Mouse (Mus musculus) embryonic facial prominence, embryonic 14.5 days (tissue): ENCODE measurements around the gene Doc2a. TPM values are rescaled to one million over a fixed set of nuclear protein-coding genes. Genes with fewer than 3 reads are reported as not detected.

Experiments
- ATAC-seq: fragments of 200-750 bp; cut with Nextera tagmentation; 2 replicates; pipeline ENCODE4 v1.8.0; 2017; ENCODE audit warnings: low read depth, moderate number of reproducible peaks, moderate TSS enrichment
- DNase-seq: peaks from one replicate; pipeline ENCODE4 v3.0.0-alpha.2; 2015; ENCODE audit warnings: low spot score
- H3K27ac ChIP-seq: fragments of 300-500 bp; sonication (generic); replicated peaks from 2 replicates; pipeline ENCODE4 v1.5.1; 2014; ENCODE audit warnings: low read depth, mild to moderate bottlenecking, low read length, moderate library complexity
- H3K27me3 ChIP-seq: fragments of 300-500 bp; sonication (generic); replicated peaks from 2 replicates; pipeline ENCODE4 v1.6.1; 2014; ENCODE audit warnings: low read length; ENCODE audit not compliant: control insufficient read depth, insufficient read depth
- H3K36me3 ChIP-seq: fragments of 300-500 bp; sonication (generic); 2 replicates; pipeline ENCODE4 v1.6.1; 2014; ENCODE audit warnings: low read length, mixed read lengths; ENCODE audit not compliant: control insufficient read depth, insufficient read depth
- H3K4me1 ChIP-seq: fragments of 300-500 bp; sonication (generic); 2 replicates; pipeline ENCODE4 v1.6.1; 2014; ENCODE audit warnings: antibody characterized with exemption, low read length; ENCODE audit not compliant: control insufficient read depth, insufficient read depth
- H3K4me2 ChIP-seq: fragments of 300-500 bp; sonication (generic); 2 replicates; pipeline ENCODE4 v1.6.1; 2014; ENCODE audit warnings: low read depth, mild to moderate bottlenecking, low read length, moderate library complexity, mixed read lengths
- H3K4me3 ChIP-seq: fragments of 300-500 bp; sonication (generic); 2 replicates; pipeline ENCODE4 v1.5.1; 2014; ENCODE audit warnings: low read depth, mild to moderate bottlenecking, low read length
- H3K9ac ChIP-seq: fragments of 300-500 bp; sonication (generic); 2 replicates; pipeline ENCODE4 v1.6.1; 2014; ENCODE audit warnings: low read depth, mild to moderate bottlenecking, low read length, moderate library complexity, mixed read lengths
- H3K9me3 ChIP-seq: fragments of 300-500 bp; sonication (generic); 2 replicates; pipeline ENCODE4 v1.6.1; 2016; ENCODE audit warnings: low read length; ENCODE audit not compliant: control insufficient read depth
- WGBS: fragments of 180-500 bp; shearing (Covaris S2); extraction: QIAGEN DNeasy Blood & Tissue Kit; methylation state at CpG from one replicate; pipeline ENCODE4 v1.1.7; 2014; 5-methylcytosine and 5-hydroxymethylcytosine counted together
- polyA plus RNA-seq: library from polyadenylated mRNA; unstranded; fragments of >200 nt; fragmentation: Nextera tagmentation; extraction: Ambion mirVana; gene quantifications from 2 replicates; pipeline ENCODE4 v1.2.1, GENCODE M21; 2014

Gene Doc2a
- polyA plus RNA-seq, 1 experiment from 2014 or later = 1.7 TPM

DNA sequence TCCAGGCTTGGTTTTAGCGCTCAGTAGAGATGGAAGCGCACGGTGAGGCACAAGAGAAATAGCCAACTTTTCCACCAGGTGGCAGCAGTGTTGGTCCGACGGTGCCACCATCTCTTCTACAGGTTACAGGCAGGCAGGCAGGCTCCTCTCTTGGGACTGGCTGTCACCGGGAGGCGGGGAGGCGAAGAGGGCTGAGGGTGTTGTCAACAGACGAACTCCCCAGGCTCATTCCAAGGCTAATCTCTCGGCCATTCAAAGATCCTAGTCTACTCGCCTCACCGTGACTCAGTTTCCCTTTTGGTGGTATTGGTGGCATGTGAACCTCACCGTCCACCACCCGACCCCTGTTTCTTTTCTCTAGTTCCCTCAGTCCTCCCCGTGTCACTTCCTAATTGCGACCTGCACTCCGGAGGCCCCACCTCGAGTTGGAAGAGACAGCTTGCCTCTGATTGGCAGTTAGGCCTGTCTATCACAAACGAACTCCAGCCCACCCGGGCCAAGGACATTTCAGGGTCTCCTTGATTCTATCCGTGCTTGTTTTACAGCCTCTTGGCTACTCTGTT, 15.1 kb upstream of the Doc2a start:
- peak overlapping the region; percentile 29 for H3K4me3 ChIP-seq

DNA sequence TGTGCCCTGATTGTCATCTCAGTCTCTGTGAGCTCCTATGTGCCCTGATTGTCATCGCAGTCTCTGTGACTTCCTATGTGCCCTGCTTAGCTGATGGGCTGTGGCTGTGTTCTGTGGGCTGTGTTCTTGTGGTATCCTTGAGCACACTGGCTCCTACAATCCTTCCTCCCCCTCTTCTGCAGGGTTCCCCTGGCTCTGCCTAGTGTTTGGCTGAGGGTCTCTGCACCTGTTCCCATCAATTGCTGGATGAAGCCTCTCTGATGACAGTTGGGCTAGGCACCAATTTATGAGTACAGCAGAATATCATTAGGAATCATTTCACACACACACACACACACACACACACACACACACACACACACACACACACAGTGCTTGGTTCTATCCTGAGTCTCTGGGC, 13.9 kb upstream of the Doc2a start:
- Histone ChIP-seq H3K4me1 (no peaks in the 10 kb centered on the region), H3K36me3 (no peaks in the 10 kb centered on the region), H3K9ac (no peak overlapping the region), H3K27ac (no peak overlapping the region), H3K4me2 (no peak overlapping the region), H3K27me3 (no peaks in the 10 kb centered on the region), H3K4me3 (no peak overlapping the region), H3K9me3 (no peaks in the 10 kb centered on the region)
- DNase-seq (no peak), ATAC-seq (no peak)
- 100% methylated on average over 1 of the region's 1 CpGs for WGBS

More for the DNA sequence above, 15.1 kb upstream of the Doc2a start:
- no peaks in the 10 kb centered on the region for H3K27me3 ChIP-seq
- peak; percentile 93 for ATAC-seq
- no peak overlapping the region for H3K27ac ChIP-seq
- H3K4me2 ChIP-seq = peak overlapping the region; percentile 53
- H3K36me3 ChIP-seq = no peaks in the 10 kb centered on the region
- no peaks in the 10 kb centered on the region for H3K4me1 ChIP-seq
- no peak overlapping the region for H3K9ac ChIP-seq
- 1% methylated on average over 21 of the region's 21 CpGs for WGBS
- no peaks in the 10 kb centered on the region for H3K9me3 ChIP-seq
- DNase-seq = peak; percentile 84

DNA sequence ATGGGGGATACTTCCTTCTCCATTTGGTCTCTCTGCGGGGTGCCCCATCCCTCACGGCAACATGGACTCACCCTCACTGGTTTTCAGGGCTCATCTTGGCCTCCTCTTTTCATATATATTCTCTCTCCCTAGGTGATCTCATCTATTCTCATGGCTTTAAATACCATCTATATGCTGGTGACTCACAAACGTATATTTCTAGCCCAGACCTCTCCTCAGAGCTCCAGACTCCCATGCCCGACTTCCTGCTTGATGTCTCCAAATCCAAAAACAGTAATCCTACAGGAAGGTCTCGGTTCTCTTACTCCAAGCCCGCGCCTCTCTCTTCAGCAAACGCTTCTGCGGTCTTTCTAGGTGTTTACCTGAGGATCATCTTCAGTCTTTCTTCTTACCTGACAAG, 3.9 kb upstream of the Doc2a start:
- Histone ChIP-seq H3K9ac (no peak overlapping the region), H3K27ac (no peak overlapping the region), H3K36me3 (no peaks in the 10 kb centered on the region), H3K27me3 (peaks cover 15% of the 10 kb centered on the region), H3K4me1 (peaks cover 3% of the 10 kb centered on the region; the same call in 1 of the 2 replicates), H3K9me3 (no peaks in the 10 kb centered on the region), H3K4me3 (no peak overlapping the region), H3K4me2 (no peak overlapping the region)
- 78% methylated on average over 9 of the region's 9 CpGs for WGBS
- ATAC-seq (no peak), DNase-seq (no peak)

DNA sequence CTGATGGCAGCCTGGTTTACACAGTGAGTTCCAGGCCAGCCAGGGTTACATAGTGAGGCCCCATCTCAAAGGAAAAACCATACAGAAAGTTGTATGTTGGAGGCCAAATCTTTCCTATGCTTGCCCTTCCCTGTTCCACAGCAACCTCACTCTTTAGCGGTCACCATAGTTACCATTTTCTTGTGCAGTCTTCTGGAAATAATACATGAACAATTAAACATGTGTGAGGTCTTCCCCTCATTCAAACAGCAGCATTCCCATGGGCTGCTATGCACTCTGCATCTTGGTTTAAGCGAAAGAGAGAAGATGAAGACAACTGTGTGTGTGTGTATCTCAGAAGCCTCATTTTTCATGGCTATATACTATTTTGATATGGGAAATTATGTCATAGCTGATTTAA, 1.7 kb upstream of the Doc2a start:
- no peak overlapping the region for H3K27ac ChIP-seq
- H3K27me3 ChIP-seq = peaks cover 32% of the 10 kb centered on the region
- 80% methylated on average over 2 of the region's 2 CpGs for WGBS
- H3K36me3 ChIP-seq = no peaks in the 10 kb centered on the region
- H3K9me3 ChIP-seq = no peaks in the 10 kb centered on the region
- no peak overlapping the region for H3K4me3 ChIP-seq
- H3K4me2 ChIP-seq = no peak overlapping the region
- peaks cover 7% of the 10 kb centered on the region; the same call in 1 of the 2 replicates for H3K4me1 ChIP-seq
- DNase-seq = no peak
- ATAC-seq = no peak
- H3K9ac ChIP-seq = no peak overlapping the region

DNA sequence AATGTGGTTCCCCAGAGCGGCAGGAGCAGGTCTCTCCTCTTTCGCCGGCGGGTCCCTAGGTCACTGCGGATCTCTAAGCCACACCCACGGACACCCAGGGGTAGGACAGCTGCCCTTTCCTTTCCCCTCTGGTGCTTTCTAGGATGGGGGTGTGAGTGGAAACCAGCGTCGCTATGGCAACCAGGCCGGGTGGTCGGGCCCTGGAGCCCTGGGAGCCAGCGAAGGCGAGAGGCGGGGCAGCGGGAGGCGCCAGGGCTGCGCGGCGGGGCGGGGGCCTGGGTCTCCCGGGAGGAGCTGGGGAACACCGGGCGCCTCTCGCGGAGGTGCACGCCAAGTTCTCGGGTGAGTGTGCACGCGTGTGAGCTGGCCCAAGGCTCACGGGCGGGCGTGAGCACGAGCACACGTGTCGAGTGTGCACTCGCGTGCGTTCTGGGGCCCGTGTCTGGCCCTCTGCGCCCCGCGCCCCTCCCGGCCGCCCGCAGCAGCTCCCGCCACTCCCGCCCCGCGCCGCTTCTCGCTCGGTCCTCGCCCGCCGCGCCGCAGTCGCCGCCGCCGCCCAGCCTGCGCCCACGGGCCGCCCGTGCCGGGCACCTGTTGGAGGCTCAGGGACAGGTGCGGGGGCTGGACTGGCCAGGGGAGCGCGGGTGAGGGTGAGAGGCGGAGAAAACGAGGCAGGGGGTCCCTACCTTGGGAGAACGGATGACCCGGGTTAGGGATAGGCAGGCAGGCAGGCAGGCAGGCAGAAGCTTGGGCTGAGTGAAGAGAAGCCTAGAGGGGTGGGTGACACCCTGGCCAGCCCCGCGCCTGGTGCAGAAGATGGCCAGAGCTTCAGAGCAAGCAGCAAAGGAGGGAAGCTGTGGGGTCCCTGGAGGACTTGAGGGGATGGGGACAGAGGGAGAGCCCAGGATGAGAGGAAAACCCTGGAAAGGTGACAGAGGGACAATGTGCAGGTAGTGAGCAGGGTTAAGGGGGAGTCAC, 494 bp downstream of the Doc2a start:
- Histone ChIP-seq H3K4me1 (peaks cover 7% of the 10 kb centered on the region; the same call in 1 of the 2 replicates), H3K27me3 (peaks cover 32% of the 10 kb centered on the region), H3K27ac (no peak overlapping the region), H3K9me3 (no peaks in the 10 kb centered on the region), H3K4me2 (peak overlapping the region; percentile 99), H3K9ac (peak overlapping the region; percentile 62), H3K36me3 (peaks cover 12% of the 10 kb centered on the region), H3K4me3 (peak overlapping the region; percentile 57)
- DNase-seq = peak; percentile 54
- peak; percentile 66 for ATAC-seq
- 1% methylated on average over 30 of the region's 74 CpGs for WGBS

DNA sequence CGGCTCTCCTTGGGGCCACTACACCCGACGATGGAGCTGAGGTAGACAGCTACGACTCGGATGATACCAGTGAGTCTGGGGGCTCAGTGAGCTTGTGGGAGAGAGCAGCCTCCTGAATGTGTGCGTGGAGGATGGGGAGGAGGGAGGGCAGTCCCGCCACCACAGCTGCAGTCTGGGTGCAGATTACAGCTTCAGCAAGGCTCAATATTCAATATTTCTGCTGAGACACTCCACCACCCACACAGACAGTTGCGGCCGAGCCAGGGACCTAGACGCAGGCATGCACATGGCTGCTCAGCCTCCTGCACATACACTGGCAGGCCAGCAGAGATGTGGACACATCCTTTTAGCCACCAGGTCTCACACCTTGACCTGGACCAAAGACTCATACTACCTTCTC, 1.6 kb downstream of the Doc2a start:
- DNase-seq (no peak), ATAC-seq (no peak)
- H3K36me3 ChIP-seq = peaks cover 23% of the 10 kb centered on the region
- H3K4me1 ChIP-seq = peaks cover 7% of the 10 kb centered on the region; the same call in 1 of the 2 replicates
- H3K27me3 ChIP-seq = peaks cover 32% of the 10 kb centered on the region
- H3K4me3 ChIP-seq = peak overlapping the region; percentile 57
- 13% methylated on average over 10 of the region's 10 CpGs for WGBS
- peak overlapping the region; percentile 62; the same call in 1 of the 2 replicates for H3K9ac ChIP-seq
- H3K27ac ChIP-seq = no peak overlapping the region
- no peaks in the 10 kb centered on the region for H3K9me3 ChIP-seq
- H3K4me2 ChIP-seq = peak overlapping the region; percentile 99

DNA sequence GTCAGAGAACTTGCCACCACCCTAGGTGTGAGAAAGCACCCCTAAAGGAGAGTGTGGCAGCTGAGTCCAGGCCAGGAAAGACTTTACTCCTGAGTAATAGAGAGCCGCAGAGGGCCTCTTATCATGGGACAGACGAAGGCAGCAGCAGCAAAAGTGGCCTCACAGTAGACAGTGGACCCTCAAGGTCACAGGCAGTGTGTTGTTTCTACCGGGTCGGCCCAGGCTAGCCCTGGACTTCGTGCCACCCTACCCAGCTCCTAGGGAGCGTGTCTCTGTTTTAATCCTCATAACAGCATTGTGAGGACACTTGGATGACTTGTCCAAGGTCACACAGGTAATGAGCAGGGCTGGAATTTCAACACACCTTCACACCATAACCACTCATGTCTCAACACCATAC, 2.9 kb downstream of the Doc2a start:
- Histone ChIP-seq H3K4me1 (peaks cover 7% of the 10 kb centered on the region; the same call in 1 of the 2 replicates), H3K9ac (no peak overlapping the region), H3K4me3 (no peak overlapping the region), H3K36me3 (peaks cover 36% of the 10 kb centered on the region), H3K4me2 (no peak overlapping the region), H3K9me3 (no peaks in the 10 kb centered on the region), H3K27ac (no peak overlapping the region), H3K27me3 (peaks cover 32% of the 10 kb centered on the region)
- DNase-seq (no peak), ATAC-seq (no peak)
- 91% methylated on average over 6 of the region's 6 CpGs for WGBS

DNA sequence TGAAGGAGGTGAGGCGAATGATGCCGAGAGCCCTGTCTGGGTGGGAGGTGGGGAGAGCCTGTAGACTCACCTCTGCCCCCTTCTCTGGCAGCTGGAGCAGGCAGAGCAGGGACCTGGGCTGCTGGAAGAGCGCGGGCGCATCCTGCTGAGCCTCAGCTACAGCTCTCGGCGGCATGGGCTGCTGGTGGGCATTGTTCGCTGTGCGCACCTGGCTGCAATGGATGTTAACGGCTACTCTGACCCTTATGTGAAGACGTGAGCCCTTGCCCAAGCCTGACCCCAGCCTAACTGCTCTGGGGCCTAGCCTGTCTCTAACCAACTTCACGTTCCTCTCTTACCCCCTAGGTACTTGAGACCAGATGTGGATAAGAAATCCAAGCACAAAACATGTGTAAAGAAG, 4.0 kb downstream of the Doc2a start:
- peaks cover 44% of the 10 kb centered on the region for H3K36me3 ChIP-seq
- H3K4me2 ChIP-seq = no peak overlapping the region
- WGBS = 30% methylated on average over 10 of the region's 12 CpGs
- H3K9ac ChIP-seq = 0 out of 2 replicates have a peak overlapping the region, but pooled peaks have one; percentile 5
- H3K27me3 ChIP-seq = peaks cover 32% of the 10 kb centered on the region
- no peaks in the 10 kb centered on the region for H3K9me3 ChIP-seq
- H3K4me3 ChIP-seq = no peak overlapping the region
- DNase-seq (no peak), ATAC-seq (no peak; the same call in 1 of the 2 replicates)
- no peak overlapping the region for H3K27ac ChIP-seq
- H3K4me1 ChIP-seq = peaks cover 7% of the 10 kb centered on the region; the same call in 1 of the 2 replicates
